Mouse (Mus musculus) gastrocnemius, postnatal 10 days (tissue): ENCODE measurements around the gene Dnhd1. TPM values are rescaled to one million over a fixed set of nuclear protein-coding genes. Genes with fewer than 3 reads are reported as not detected.
"Not testable (repeated sequence)": the region's sequence is repeated elsewhere in the genome, so short reads cannot be mapped to it uniquely, and the experiment has no call there.

ENCODE experiments used
- DNase-seq: peaks from one replicate; pipeline ENCODE4 v3.0.0; 2021; ENCODE audit warnings: mixed read lengths
- total RNA-seq, 2 experiments: library from RNA; stranded (reverse); gene quantifications; 2 replicates each; pipeline ENCODE4 v1.2.3; 2021

Dnhd1 gene
- total RNA-seq, 2 experiments from 2014 or later = 0.90 to 0.94 TPM

- peak; percentile 3 for DNase-seq
Observed at GRCm38 (mm10) chr7:105740089-105740795, 89.6 kb downstream of the Dnhd1 start.

- DNase-seq = peak; percentile 2
Observed at GRCm38 (mm10) chr7:105740851-105741250, 90.2 kb downstream of the Dnhd1 start.

- peak; percentile 1 for DNase-seq
Observed at GRCm38 (mm10) chr7:105741978-105742377, 91.4 kb downstream of the Dnhd1 start.

DNA sequence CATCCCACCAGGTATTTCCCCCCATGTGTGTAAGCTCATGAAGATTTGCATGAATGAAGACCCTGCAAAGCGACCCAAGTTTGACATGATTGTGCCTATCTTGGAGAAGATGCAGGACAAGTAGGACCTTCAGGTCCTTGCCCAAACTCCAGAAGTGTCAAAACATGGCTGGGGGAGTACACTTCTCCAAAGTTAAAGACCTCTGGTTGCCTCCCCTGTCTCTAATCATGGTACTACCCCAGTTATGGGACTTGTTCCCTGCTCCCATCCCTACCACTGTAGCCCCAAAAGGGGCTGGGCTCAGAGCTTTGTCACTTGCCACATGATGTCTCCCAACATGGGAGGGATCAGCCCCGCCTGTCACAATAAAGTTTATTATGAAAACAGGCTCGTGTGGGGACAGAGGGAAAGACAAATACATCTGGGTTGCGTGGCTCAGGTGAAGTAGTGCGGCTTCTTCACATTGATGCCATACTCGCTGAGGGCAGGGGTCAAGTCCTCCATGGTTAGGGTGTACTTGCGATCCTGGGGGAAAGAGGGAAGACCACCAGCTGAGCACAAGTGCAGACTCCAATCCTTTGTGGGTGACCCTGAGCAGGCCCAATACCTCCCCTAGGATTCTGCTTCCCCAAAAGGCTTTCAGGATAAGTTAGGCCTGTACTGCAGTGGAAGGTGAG, 92.0 kb downstream of the Dnhd1 start:
- DNase-seq = not testable (repeated sequence)

DNA sequence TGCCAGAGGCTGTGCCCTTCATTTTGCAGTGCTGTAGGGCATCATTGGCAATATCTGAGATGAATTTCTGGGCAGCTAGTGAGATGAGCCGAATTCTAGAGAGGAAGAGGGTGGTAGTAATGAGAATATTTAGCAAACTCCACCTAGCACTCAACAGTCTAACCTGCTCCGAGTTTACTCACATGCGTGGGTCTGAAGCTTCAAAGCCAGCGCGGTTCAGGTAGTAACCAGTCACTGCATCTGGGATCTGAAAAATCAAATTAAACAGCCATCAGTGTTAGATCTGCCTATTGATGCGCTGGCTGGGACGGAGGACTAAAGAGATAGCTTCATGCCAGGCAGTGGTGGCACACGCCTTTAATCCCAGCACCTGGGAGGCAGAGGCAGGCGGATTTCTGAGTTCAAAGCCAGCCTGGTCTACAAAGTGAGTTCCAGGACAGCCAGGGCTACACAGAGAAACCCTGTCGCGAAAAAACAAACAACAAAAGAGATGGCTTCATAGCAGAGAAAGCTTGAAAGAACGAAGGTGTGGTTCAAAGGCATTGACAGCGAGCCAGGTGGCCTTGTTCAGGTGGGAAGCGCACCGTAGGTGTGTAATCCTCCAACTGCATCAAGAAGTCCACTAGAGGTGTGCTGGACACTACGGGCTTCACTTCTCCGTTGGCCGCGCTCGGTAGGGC, 92.8 kb downstream of the Dnhd1 start:
- DNase-seq = not testable (repeated sequence)

- DNase-seq = peak; percentile 79
Observed at GRCm38 (mm10) chr7:105743926-105744590, 93.4 kb downstream of the Dnhd1 start, which contains the start of gene Taf10. Taf10 (minus strand) TSS chr7:105744361.

DNA sequence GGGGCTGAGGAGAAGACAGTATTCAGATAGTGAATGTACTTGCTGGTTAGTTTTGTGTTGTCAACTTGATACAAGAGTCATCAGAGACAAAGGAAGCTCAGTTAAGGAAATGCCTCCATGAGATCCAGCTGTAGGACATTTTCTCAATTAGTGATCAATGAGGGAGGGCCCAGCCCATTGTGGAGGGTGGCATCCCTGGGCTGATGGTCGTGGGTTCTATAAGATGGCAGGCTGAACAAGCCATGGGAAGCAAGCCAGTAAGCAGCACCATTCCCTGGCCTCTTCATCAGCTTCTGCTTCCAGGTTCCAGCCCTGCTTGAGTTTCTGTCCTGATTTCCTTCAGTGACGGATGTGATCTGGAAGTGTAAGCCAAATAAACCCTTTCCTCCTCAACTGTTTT, 97.1 kb downstream of the Dnhd1 start:
- no peak for DNase-seq

- DNase-seq = peak; percentile 78
Observed at GRCm38 (mm10) chr7:105751491-105752433, 101.1 kb downstream of the Dnhd1 start, which contains the start of gene Tpp1. Tpp1 (minus strand) TSS chr7:105752235.

DNA sequence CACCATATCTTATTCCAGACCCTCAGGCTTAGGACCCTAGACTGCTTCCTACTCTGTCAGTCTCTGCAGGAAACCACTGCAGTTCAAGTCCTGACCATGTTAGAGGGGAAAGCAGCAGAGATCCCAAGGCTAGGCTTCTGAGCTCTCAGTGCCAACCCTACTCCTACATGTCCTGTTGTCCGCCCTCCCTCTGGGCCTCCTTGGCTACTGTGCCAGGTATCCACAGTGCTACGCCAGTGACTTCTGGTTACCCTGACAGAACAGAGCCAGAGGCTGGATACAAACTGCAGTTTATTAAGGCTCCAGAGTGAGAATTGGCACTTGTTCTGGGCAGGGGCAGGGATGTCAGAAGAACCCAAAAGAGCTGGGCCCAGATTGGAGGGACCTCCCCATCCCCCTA, 102.1 kb downstream of the Dnhd1 start:
- no peak for DNase-seq

DNA sequence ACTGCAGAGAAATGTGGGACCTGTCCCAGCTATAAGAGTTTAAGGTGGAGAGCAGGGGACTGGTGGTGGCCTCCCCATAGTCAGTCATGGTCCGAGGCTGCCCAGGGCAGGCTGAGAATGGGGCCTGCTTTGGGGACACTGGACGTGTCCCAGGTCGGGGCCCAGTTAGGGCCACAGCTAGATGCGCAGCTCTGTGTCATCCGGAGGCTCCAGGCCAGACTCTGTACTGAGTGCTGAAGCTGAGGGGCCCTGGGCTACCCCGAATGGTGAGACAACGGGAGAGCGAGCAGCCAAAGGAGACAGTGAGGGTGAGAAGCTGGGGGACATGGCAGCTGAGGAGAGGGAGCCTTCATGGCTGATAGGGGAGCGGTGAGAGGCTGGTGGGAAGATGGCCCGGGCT, 102.7 kb downstream of the Dnhd1 start:
- no peak for DNase-seq

DNA sequence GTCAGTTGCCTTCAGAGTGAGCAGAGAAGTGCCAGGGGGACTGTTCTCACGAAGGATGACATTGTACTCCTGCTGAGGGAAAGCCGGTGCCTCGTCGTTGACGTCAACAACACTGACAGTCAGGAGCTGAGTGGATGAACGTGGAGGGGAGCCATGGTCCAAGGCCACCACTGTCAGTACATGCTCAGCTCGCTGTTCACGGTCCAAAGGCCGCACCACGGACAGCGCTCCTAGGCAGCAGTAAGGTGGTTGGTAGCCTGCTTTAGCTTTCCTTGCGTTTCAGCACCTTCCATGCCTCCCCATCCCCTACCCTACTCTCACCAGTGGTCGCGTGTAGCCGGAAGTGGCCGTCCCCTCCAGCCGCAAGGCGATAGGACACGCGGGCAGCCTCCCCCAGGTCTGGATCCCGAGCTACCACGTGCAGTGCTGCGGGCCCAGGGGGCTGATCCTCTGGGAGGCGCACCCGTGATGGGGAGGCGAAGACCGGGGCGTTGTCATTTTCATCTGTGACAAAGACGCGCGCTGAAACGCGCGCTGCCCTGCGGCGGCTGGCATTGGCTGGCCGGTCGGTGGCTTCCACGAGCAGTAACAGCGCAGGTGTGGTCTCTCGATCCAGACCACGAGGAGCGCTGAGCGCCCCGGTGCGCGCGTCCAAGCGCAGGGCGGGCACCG, 111.3 kb downstream of the Dnhd1 start:
- DNase-seq = no peak

- DNase-seq = no peak
Observed at GRCm38 (mm10) chr7:105762517-105763270, 112.1 kb downstream of the Dnhd1 start.

DNA sequence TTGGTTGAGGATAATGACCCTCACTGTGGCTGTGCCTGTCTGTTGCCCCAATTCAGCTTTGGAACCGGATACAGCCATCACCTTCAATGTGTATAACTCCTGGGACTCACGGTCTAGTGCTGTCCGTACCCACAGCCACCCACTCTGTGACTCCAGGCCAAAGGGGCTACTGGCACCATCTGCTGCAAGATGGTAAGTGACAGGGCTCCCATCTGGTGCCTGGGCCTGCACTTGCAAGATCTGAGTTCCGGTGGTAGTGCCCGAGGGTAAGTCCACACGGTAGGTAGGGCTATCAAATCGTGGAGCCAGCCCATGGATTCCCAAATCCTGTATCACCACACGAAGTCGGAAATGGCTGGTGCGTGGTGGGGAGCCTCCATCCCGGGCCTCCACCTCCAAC, 113.7 kb downstream of the Dnhd1 start:
- DNase-seq = no peak

DNA sequence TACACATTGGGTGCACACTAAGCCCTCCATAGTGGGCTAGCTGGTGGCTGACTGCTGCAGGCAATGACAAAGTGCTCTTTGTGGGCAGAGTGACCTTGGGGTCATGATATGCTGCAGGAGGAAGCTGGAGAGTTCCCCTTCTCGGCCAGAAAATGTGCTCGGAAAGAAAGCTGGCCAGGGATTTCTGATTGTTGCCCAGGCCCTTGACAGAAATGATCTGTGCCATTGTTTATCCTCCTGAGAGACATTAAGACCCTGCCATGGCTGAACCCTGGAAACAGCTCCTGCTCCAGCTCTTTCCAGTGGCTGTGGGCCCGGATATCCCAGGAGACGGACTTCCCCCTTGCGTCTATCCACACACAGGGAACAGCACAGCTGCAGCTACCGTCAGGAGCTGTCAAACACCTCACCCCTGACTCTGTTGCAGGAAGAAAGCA, 117.1 kb downstream of the Dnhd1 start:
- no peak for DNase-seq

- DNase-seq = no peak
Observed at GRCm38 (mm10) chr7:105769959-105770358, 119.3 kb downstream of the Dnhd1 start.

Other genes starting within 250 kb of the Dnhd1 start
- gene Cnga4, start 246.3 kb upstream of the Dnhd1 start, total RNA-seq = not detected
- gene Cckbr, start 225.1 kb upstream of the Dnhd1 start, total RNA-seq = not detected
- gene Cavin3, start 168.5 kb upstream of the Dnhd1 start, total RNA-seq = 10 to 100 TPM; 37.4 to 43.2 TPM
- 10 to 100 TPM; 42.9 to 44.0 TPM for gene Smpd1, start 96.5 kb upstream of the Dnhd1 start, total RNA-seq
- 10 to 100 TPM; 10.6 to 13.0 TPM for gene Apbb1, start 69.2 kb upstream of the Dnhd1 start, total RNA-seq
- 1 to 10 TPM in 1 of 2 experiments, not detected in 1; 2.5 TPM for gene Hpx, start 50.7 kb upstream of the Dnhd1 start, total RNA-seq
- gene Trim3, start 17.3 kb upstream of the Dnhd1 start, total RNA-seq = 10 to 100 TPM; 18.8 to 29.4 TPM
- 10 to 100 TPM; 67.5 to 79.0 TPM for gene Timm10b, start 10.8 kb upstream of the Dnhd1 start, total RNA-seq
- 10 to 100 TPM; 21.2 to 28.2 TPM for gene Arfip2, start 10.4 kb upstream of the Dnhd1 start, total RNA-seq
- gene Gm45799, start 10.3 kb upstream of the Dnhd1 start, total RNA-seq = 1 to 10 TPM; 1.9 to 3.1 TPM
- gene Ilk, start 85.8 kb downstream of the Dnhd1 start, total RNA-seq = 100 to 1,000 TPM; 107 to 128 TPM
- 10 to 100 TPM in 1 of 2 experiments, 1 to 10 TPM in 1; 9.9 to 13.4 TPM for gene Rrp8, start 86.6 kb downstream of the Dnhd1 start, total RNA-seq
- 10 to 100 TPM; 79.2 to 81.7 TPM for gene Taf10, start 93.5 kb downstream of the Dnhd1 start, total RNA-seq
- 10 to 100 TPM; 29.5 to 30.0 TPM for gene Tpp1, start 101.4 kb downstream of the Dnhd1 start, total RNA-seq
- 10 to 100 TPM; 17.9 to 27.1 TPM for gene Dchs1, start 136.8 kb downstream of the Dnhd1 start, total RNA-seq
- 100 to 1,000 TPM; 162 to 171 TPM for gene Mrpl17, start 160.3 kb downstream of the Dnhd1 start, total RNA-seq